Mouse (Mus musculus): ENCODE measurements at regions not wholly inside any gene's neighbourhood (a gene's known extent, or its start where the extent isn't known, plus 50 kb on each side); places are given as distances from the start of the nearest gene placed in this dataset.

DNA sequence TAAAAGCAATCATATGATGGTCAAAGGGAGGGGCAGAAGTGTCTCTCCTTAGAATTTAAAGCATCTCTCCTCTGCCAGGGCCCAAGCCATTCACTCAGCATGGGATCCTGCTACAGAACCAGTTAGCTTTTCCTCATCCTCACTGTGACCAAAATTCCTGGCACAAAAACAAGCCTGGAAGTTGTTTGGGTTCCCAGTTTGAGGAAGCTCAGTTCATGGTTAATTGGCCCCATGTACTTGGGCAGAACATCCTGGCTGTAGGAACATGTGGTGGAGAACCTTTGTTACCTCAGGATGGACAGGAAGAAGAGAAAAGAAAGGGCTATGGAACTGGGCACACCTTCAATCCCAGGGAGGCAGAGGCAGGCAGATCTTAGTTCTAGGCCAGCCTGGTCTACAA lies 52.4 kb upstream of the Mfge8 start:
- Histone ChIP-seq H3K4me3 (no peak overlapping the region), H3K27ac (no peak overlapping the region)
- no peak for DNase-seq (ENCODE audit: low spot score in 2 of 2)
- no peak for TF ChIP-seq CTCF (conservative IDR thresholded peaks at IDR 0.05)

DNA sequence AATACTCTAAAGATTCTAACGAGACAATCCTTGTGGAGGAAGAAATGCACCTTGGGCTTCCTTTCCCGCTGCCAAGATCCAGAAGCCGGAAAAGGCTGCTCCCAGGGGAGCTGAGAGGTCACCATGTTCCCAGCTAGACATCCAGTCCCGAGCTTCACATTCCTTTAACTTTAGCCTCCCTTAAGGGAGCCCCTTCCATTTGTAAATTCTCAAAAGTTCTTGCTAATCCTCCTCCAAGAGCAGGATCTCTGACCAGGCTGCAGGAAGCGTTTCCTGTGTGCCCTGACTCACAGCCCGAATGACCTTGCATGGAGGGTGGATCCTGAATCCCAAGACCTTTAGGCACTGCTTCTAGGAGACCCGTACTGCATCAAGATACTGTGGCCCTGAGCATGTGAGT lies 53.5 kb upstream of the Mfge8 start:
- no peak overlapping the region for H3K27ac ChIP-seq
- DNase-seq (ENCODE audit: low spot score in 2 of 2): no peak
- no peak for TF ChIP-seq CTCF (conservative IDR thresholded peaks at IDR 0.05)
- no peak overlapping the region for H3K4me3 ChIP-seq

DNA sequence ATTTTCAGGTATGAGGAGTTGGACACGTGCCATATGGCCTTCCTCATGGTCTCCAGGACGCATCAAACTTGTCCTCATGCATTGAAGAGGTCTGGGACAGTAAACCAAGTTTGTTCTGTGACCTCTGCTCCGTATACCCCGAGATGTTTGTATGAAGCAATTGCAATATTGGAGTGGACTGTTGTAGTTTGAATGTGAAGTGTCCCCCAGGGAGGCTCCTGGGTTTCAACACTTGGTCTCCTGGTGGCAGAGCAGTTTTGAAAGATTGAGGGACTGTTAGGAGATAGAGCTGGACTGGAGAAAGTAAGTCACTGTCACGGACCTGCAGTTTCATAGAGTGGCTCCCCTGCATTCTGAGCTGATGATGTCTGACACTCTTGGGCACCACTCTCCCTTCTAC lies 54.6 kb upstream of the Mfge8 start:
- Histone ChIP-seq H3K27ac (no peak overlapping the region), H3K4me3 (no peak overlapping the region)
- DNase-seq (ENCODE audit: low spot score in 2 of 2): no peak
- TF ChIP-seq CTCF (conservative IDR thresholded peaks at IDR 0.05): no peak

DNA sequence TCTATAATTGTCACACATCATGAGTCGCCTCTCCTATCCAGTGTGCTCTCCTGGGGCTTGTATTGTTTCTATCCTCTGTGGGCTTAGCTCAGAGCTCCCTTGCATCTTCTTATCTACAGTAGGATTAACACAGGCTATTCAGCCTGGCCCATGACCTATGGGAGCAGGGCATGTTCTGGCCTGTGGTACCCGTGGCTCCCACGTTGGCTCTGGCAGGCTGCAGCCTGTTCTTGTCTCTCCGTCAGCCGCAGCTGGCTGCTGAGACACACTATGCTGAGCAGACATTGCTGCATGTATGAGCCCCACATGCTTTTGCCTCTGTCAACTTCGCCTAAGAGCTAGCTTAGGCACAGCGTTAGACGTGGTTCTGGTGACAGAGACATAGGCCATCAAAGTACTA lies 58.3 kb upstream of the Mfge8 start:
- no peak for TF ChIP-seq CTCF (conservative IDR thresholded peaks at IDR 0.05)
- no peak overlapping the region for H3K4me3 ChIP-seq
- no peak for DNase-seq (ENCODE audit: low spot score in 2 of 2)

DNA sequence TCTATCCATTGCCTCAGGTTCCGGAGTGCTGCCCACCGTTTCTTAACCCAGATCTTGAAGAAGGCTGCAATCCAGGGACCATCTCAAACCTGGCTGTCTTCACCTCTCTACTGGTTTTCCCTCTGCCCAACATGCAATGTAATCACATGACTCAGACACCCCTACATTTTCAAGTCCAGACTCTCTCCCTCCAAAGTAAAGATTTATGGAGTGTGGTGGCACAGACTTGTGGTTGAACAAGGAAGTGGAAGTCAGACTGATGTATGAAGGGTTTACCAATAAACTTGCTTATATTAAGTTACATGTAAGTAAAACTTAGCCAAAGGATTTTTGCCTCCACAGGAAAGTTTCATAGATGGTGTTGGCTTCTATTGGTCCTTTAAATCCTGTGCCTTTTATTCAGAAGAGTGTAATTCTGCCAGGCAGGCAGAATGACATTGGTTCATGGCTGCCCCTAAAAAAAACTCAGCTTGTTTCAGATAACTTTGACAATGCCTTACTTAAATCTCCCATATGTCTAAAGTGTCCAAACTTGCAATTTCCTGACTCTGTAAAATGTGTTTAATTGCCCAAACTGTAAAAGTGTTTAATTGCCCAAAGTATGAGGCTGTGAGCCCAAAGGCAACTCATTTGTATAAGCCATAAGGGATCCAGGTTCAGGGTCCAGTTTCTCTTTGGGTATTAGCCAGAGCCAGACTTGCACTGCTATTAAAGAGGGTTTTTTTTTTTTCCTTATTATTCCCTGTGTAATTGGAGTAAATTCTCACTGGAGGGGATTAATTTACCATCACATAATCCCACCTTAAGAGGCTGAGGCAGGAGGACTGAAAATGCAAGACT lies 61.7 kb upstream of the Mfge8 start:
- Histone ChIP-seq H3K4me3 (no peak overlapping the region), H3K27ac (no peak overlapping the region)
- DNase-seq (ENCODE audit: low spot score in 2 of 2): no peak
- peak; percentile 36 for TF ChIP-seq CTCF (conservative IDR thresholded peaks at IDR 0.05)

More for the DNA sequence above, 58.3 kb upstream of the Mfge8 start:
- H3K27ac ChIP-seq: no peak overlapping the region

DNA sequence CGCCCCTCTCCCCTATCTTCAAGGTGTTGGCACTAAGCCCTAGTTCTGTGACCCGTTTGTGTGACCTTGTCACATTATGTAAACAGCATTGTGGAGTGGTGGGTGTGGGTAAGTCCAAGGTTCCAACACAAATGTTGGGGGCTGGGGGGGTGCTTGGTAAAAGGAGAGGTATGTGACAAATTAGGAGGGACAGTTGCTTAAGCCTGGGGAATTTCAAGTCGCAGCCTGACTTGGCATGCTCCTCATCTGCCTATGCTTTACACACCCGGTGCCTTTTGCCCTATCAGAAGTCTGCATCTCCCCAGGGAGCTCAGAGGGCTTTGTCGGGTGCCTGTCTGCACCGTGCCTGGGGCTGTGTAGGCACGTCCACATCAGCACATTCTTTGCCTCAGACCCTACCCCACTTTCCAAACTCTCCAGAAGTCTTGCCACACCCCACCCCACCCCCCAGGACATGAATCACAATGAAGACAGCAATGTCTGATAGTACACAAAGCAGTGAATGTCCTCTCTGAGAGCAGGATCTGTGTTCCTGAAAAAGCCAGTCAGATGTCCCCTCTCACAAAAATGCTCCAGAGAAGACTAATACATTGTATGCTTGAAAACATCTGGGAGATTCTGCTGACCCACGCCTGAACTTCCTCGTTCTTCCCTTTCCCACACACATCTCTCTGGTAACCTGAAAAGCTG lies 61.6 kb upstream of the Abhd2 start:
- Histone ChIP-seq H3K4me3 (no peak overlapping the region), H3K27ac (no peak overlapping the region)
- no peak for DNase-seq (ENCODE audit: low spot score in 2 of 2)
- TF ChIP-seq CTCF (conservative IDR thresholded peaks at IDR 0.05): no peak

DNA sequence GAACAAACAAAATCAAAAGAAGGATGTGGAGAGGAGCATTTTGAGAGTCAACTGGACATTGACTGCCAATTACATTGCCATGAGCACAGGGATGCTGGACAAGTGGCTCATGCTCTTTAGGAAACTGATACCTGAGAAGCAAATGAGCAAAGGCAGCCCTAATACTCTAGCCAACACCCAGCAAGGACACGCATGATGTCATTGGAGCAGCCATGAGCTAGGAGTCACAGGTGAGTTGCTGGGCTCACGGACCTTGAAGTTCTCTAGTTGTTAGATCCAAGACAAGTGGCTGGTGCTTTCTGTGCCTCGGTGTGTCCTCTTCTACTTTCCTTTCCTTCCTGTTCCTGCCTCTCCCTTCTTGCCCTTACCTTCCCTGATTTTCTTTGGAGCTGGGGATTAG lies 60.8 kb upstream of the Abhd2 start:
- Histone ChIP-seq H3K27ac (no peak overlapping the region), H3K4me3 (no peak overlapping the region)
- DNase-seq (ENCODE audit: low spot score in 2 of 2): no peak
- no peak for TF ChIP-seq CTCF (conservative IDR thresholded peaks at IDR 0.05)

DNA sequence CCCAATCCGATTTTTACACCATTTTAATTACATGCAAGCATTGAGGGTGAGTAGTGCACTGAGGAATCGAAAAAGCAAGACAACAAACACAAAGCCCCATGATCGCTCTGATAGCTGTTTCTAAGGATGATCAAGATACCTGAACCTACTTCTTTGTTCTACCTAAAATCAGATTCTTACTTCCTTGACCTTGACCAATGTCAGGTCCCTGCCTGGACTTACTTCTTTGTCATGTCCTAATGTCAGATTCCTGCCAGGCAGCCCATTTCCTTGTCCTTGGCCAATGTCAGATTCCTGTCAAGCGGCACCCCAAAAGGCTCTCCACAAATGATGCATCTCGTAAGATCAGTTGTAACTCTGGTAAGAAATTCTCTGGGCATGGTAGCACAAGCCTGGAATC lies 58.0 kb upstream of the Abhd2 start:
- no peak for TF ChIP-seq CTCF (conservative IDR thresholded peaks at IDR 0.05)
- DNase-seq (ENCODE audit: low spot score in 2 of 2): no peak
- no peak overlapping the region for H3K27ac ChIP-seq
- H3K4me3 ChIP-seq: no peak overlapping the region

DNA sequence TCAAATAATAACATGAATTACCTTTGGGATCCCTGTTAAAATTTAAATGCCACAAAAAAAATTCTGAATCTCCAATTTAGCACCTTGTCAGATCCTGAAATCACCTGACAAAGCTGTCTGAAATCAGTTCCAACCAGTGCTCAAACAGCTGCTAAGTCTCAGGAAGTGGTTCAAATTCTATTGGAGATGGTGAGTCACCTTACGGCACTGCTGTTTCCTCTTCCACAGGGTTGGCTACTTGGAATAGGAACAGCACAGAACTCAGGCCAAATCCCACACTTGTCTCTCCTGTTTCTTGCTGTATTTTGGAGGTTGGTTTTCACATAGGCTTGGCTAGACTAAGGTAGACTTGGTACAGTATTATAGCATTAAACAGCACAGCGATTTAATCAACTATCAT lies 55.8 kb upstream of the Abhd2 start:
- no peak overlapping the region for H3K4me3 ChIP-seq
- no peak overlapping the region for H3K27ac ChIP-seq
- DNase-seq (ENCODE audit: low spot score in 2 of 2): no peak
- no peak for TF ChIP-seq CTCF (conservative IDR thresholded peaks at IDR 0.05)

DNA sequence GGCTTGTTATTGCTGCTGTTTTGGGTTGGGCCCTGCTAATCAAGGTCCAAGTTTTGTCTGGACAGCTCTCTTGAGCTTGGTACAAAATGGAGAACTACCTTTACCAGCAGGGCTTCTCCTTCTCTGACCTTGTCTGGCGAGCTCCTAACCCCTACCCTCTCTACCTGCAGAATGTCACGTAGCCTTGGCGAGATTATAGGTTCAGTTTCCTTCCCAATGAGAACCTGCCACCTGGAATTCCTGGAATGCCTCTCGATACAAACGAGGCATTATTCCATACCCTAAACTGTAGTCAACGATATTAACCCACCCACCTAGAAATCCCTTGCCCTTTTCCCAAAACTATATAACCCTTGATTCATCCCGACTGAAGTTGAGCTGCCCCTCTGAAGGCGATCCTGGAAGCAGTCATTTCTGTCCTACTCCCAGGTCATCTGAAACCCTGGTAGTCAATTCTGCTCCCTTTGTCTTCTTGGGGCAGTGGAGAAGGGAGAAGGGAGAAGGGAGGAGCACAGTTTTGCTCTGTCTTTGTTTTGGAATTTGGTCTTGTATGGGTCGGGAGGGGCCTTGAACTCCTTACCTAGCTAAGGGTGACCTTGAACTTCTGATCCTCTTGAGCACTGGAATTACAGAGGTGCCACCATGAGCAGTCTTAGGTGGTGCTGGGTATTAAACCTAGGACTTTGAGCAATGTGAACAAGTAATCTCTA lies 50.2 kb upstream of the Abhd2 start:
- TF ChIP-seq CTCF (conservative IDR thresholded peaks at IDR 0.05): no peak
- DNase-seq (ENCODE audit: low spot score in 2 of 2): no peak
- Histone ChIP-seq H3K4me3 (no peak overlapping the region), H3K27ac (no peak overlapping the region)
